Mouse (Mus musculus) MEL (cell line): Measurements from ENCODE around the gene Cklf.

Source experiments
- CHD2 ChIP-seq: IDR thresholded peaks from 2 replicates; pipeline ENCODE4 v1.6.1; 2011; ENCODE audit warnings: low read length, improper control_type of control experiment
- CTCF ChIP-seq, 3 experiments: IDR thresholded peaks in 2 of 3; conservative IDR thresholded peaks in 1 of 3; 2 replicates each; pipeline ENCODE4 v1.5.1; 2011 to 2012; ENCODE audit warnings: low read length in 3 of 3, low read depth in 2 of 3, mild to moderate bottlenecking in 2 of 3, improper control_type of control experiment in 1 of 3, inconsistent platforms in 1 of 3, mixed read lengths in 1 of 3, moderate library complexity in 1 of 3; ENCODE audit not compliant: control insufficient read depth in 1 of 3, insufficient read depth in 1 of 3, poor library complexity in 1 of 3, severe bottlenecking in 1 of 3
- EP300 ChIP-seq, 2 experiments: IDR thresholded peaks; 2 replicates each; pipeline ENCODE4 v1.6.1; 2011; ENCODE audit warnings: improper control_type of control experiment in 2 of 2, low read length in 2 of 2, low read depth in 1 of 2, mild to moderate bottlenecking in 1 of 2
- GABPA ChIP-seq: IDR thresholded peaks from 2 replicates; pipeline ENCODE4 v1.6.1; 2012; ENCODE audit warnings: low read depth, mild to moderate bottlenecking, inconsistent platforms, low read length, improper control_type of control experiment, moderate library complexity
- GATA1 ChIP-seq: IDR thresholded peaks from 2 replicates; pipeline ENCODE4 v1.6.1; 2011; ENCODE audit warnings: low read depth, low read length, improper control_type of control experiment
- UBTF ChIP-seq: IDR thresholded peaks from 2 replicates; pipeline ENCODE4 v1.6.1; 2012; ENCODE audit warnings: low read depth, mild to moderate bottlenecking, inconsistent platforms, low read length, improper control_type of control experiment, moderate library complexity, borderline replicate concordance; ENCODE audit not compliant: insufficient read depth

- no peak for TF ChIP-seq GABPA
- TF ChIP-seq UBTF, result no peak
- no peak for TF ChIP-seq CTCF (IDR thresholded peaks at IDR 0.05 in 2 of 3, conservative IDR thresholded peaks at IDR 0.05 in 1 of 3; ENCODE audit: control insufficient read depth in 1 of 3, insufficient read depth in 1 of 3, low read depth in 2 of 3, low read length in 3 of 3, poor library complexity in 1 of 3, severe bottlenecking in 1 of 3)
- no peak for TF ChIP-seq EP300 (IDR thresholded peaks at IDR 0.05; ENCODE audit: low read depth in 1 of 2, low read length in 2 of 2)
- no peak for TF ChIP-seq GATA1
- no peak for TF ChIP-seq CHD2
These were observed 2.8 kb upstream of the Cklf start for GRCm38 (mm10) chr8:104247908-104248275.
